Mouse (Mus musculus) heart, postnatal 0 days (tissue): ENCODE data around the gene Mcmbp.

ENCODE experiments used
- CTCF ChIP-seq: IDR thresholded peaks from 2 replicates; pipeline ENCODE4 v1.5.1; 2016; ENCODE audit warnings: antibody characterized with exemption, control low read depth, low read depth
- EP300 ChIP-seq: IDR thresholded peaks from 2 replicates; pipeline ENCODE4 v1.6.1; 2016; ENCODE audit warnings: antibody characterized with exemption, low read depth

GRCm38 (mm10) chr7:128744684-128745485 lies 4.6 kb upstream of the Mcmbp start, which contains the start of gene Sec23ip:
- TF ChIP-seq CTCF (no peak), EP300 (peak; percentile 95)
